Mouse (Mus musculus) hindbrain, embryonic 15.5 days (tissue): ENCODE results near the gene Atp13a3. TPM values are rescaled to one million over a fixed set of nuclear protein-coding genes. Genes with fewer than 3 reads are reported as not detected.

Experiments used
- ATAC-seq: fragments of 200-750 bp; cut with Nextera tagmentation; 2 replicates; pipeline ENCODE4 v1.8.0; 2017; ENCODE audit warnings: low read depth, moderate number of reproducible peaks, moderate TSS enrichment; ENCODE audit not compliant: low FRiP score
- H3K27ac ChIP-seq: fragments of 300-500 bp; sonication (generic); replicated peaks from 2 replicates; pipeline ENCODE4 v1.5.1; 2015; ENCODE audit warnings: mild to moderate bottlenecking, inconsistent platforms
- H3K27me3 ChIP-seq: fragments of 300-500 bp; sonication (generic); 2 replicates; pipeline ENCODE4 v1.6.1; 2015; ENCODE audit warnings: control low read depth, inconsistent platforms
- H3K36me3 ChIP-seq: fragments of 300-500 bp; sonication (generic); 2 replicates; pipeline ENCODE4 v1.6.1; 2015; ENCODE audit warnings: control low read depth, inconsistent platforms
- H3K4me1 ChIP-seq: fragments of 300-500 bp; sonication (generic); replicated peaks from 2 replicates; pipeline ENCODE4 v1.6.1; 2015; ENCODE audit warnings: control low read depth, inconsistent platforms
- H3K4me2 ChIP-seq: fragments of 300-500 bp; sonication (generic); 2 replicates; pipeline ENCODE4 v1.6.1; 2015; ENCODE audit warnings: moderate library complexity, mild to moderate bottlenecking, inconsistent platforms
- H3K4me3 ChIP-seq: fragments of 300-500 bp; sonication (generic); 2 replicates; pipeline ENCODE4 v1.5.1; 2015; ENCODE audit warnings: mild to moderate bottlenecking, inconsistent platforms
- H3K9ac ChIP-seq: fragments of 300-500 bp; sonication (generic); 2 replicates; pipeline ENCODE4 v1.6.1; 2015; ENCODE audit warnings: inconsistent platforms
- H3K9me3 ChIP-seq: fragments of 300-500 bp; sonication (generic); 2 replicates; pipeline ENCODE4 v1.6.1; 2016; ENCODE audit warnings: control low read depth, inconsistent platforms
- WGBS: fragments of 180-500 bp; shearing (Covaris S2); methylation state at CpG from one replicate; pipeline ENCODE4 v1.1.7; 2015; 5-methylcytosine and 5-hydroxymethylcytosine counted together
- polyA plus RNA-seq: library from polyadenylated mRNA; unstranded; fragments of >200 nt; fragmentation: Nextera tagmentation; extraction: Ambion mirVana; gene quantifications from 2 replicates; pipeline ENCODE4 v1.2.1, GENCODE M21; 2015

The Atp13a3 gene
- polyA plus RNA-seq, 1 experiment from 2014 or later, result 8.8 TPM

DNA sequence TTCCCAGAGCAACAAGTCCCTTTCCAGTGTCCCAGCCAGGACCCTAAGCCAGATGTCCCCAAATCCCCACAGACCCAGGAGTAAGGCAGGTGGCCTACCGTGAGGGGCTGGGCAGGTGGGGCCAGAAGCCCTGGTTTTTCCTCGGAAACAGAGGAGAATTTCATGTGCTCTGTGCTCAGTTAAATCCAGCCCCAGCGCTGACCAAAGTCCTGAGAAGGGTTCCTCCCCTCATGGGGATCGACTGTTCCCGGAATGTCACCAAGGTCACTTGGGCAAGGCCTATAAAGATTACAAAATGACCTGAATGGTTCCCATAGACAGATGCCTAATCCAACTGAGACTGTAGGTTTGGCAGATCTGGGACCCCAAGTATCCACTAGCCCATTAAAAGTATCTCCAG is 138.4 kb downstream of the Atp13a3 start, which contains the start of gene Cpn2:
Gene Cpn2, minus strand, starts transcription at position 141 of the 400 bp plus-strand sequence.
- ATAC-seq, result no peak

GRCm38 (mm10) chr16:30266561-30266960 is 139.2 kb downstream of the Atp13a3 start:
- H3K27ac ChIP-seq, result no peak overlapping the region
- no peak overlapping the region for H3K9ac ChIP-seq
- H3K27me3 ChIP-seq, result no peaks in the 10 kb centered on the region; the same call in 1 of the 2 replicates
- no peak overlapping the region for H3K4me3 ChIP-seq
- 0 out of 2 replicates have a peak, but pooled peaks cover 1% of the 10 kb centered on the region for H3K4me1 ChIP-seq
- no peaks in the 10 kb centered on the region for H3K9me3 ChIP-seq
- no peak for ATAC-seq
- H3K36me3 ChIP-seq, result no peaks in the 10 kb centered on the region
- 81% methylated on average over 5 of the region's 5 CpGs for WGBS
- H3K4me2 ChIP-seq, result no peak overlapping the region

More for the DNA sequence above, 138.4 kb downstream of the Atp13a3 start, which contains the start of gene Cpn2:
- no peaks in the 10 kb centered on the region; the same call in 1 of the 2 replicates for H3K27me3 ChIP-seq
- no peaks in the 10 kb centered on the region for H3K36me3 ChIP-seq
- WGBS, result 78% methylated on average over 5 of the region's 5 CpGs
- no peak within 1 kb of the TSS for H3K4me3 ChIP-seq
- no peak within 1 kb of the TSS for H3K27ac ChIP-seq
- H3K4me1 ChIP-seq, result peaks cover 9% of the 10 kb centered on the region; the same call in 1 of the 2 replicates
- H3K4me2 ChIP-seq, result no peak within 1 kb of the TSS
- no peaks in the 10 kb centered on the region for H3K9me3 ChIP-seq
- no peak within 1 kb of the TSS for H3K9ac ChIP-seq

DNA sequence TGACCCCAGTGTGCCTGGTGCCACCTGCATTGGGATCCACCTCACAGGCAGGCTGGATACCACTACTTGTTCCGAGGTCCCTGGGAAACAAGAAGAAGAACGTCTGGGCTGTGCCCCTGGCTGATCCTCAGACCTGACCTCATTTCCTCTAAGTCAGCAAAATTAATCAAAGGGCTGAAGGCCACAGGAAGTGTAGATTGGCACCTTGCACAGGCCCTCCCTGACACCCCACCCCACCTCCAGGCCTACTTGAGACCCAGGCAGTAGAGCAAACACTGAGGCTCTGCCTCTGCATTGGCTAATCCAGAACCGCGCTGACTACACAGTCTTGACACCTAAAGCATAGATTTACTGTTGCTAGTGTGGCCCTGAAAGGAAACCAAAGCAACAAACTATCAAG is 140.2 kb downstream of the Atp13a3 start:
- Histone ChIP-seq H3K9ac (no peak overlapping the region), H3K9me3 (no peaks in the 10 kb centered on the region), H3K4me1 (no peaks in the 10 kb centered on the region), H3K27ac (no peak overlapping the region), H3K36me3 (no peaks in the 10 kb centered on the region), H3K27me3 (no peaks in the 10 kb centered on the region; the same call in 1 of the 2 replicates), H3K4me3 (no peak overlapping the region), H3K4me2 (no peak overlapping the region)
- no peak for ATAC-seq
- WGBS, result 81% methylated on average over 4 of the region's 4 CpGs

DNA sequence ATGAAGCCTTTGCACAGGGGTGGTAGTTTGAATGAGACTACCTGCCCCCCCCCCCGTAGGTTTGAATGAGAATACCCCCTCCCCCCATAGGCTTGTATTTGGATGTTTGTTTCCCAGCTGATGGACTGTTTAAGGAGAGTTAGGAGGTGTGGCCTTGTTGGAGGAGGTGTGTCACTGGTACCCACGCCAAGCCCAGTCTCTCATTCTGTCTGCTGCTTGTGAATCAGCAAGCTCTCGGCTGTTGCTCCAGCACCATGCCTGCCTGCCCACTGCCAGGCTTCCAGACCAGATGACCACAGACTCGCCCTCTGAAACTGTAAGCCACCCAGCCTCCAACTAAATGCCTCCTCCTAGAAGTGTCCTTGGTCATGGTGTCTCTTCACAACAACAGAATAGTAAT is 142.6 kb downstream of the Atp13a3 start:
- no peaks in the 10 kb centered on the region; the same call in 1 of the 2 replicates for H3K27me3 ChIP-seq
- no peak overlapping the region for H3K4me2 ChIP-seq
- ATAC-seq, result no peak; the same call in 1 of the 2 replicates
- H3K9me3 ChIP-seq, result no peaks in the 10 kb centered on the region
- no peaks in the 10 kb centered on the region for H3K4me1 ChIP-seq
- H3K36me3 ChIP-seq, result no peaks in the 10 kb centered on the region
- H3K4me3 ChIP-seq, result no peak overlapping the region
- no peak overlapping the region for H3K9ac ChIP-seq
- 56% methylated on average over 4 of the region's 4 CpGs for WGBS
- no peak overlapping the region for H3K27ac ChIP-seq

DNA sequence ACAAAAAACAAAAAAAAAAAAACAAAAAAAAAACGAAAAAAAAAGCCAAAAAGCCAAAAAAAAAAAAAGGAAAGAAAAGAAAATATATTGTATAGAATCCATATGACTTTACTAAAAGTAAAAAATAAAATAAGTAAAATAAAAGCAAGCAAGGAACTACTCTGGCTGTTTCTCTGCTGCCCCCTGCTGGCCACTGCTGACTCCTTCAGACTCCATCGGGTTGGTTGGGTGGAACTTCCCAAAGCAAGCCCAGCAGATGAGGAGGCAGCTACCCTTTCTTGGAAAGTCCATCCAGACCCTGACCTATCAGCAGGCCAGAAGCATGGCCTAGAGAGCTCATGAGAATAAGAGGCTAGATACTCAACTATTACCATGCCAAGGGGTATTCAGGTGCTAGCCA is 143.1 kb downstream of the Atp13a3 start:
- H3K27me3 ChIP-seq, result no peaks in the 10 kb centered on the region; the same call in 1 of the 2 replicates
- no peak overlapping the region for H3K4me3 ChIP-seq
- no peak overlapping the region for H3K27ac ChIP-seq
- no peak overlapping the region for H3K4me2 ChIP-seq
- ATAC-seq, result no peak
- H3K9ac ChIP-seq, result no peak overlapping the region
- no peaks in the 10 kb centered on the region for H3K9me3 ChIP-seq
- no peaks in the 10 kb centered on the region for H3K4me1 ChIP-seq
- 2% methylated on average over 2 of the region's 2 CpGs for WGBS
- no peaks in the 10 kb centered on the region for H3K36me3 ChIP-seq

Other genes starting within 250 kb of the Atp13a3 start
- gene Cpn2, start 138.5 kb downstream of the Atp13a3 start, polyA plus RNA-seq, result not detected in 2 replicates
- gene Lrrc15, start 122.7 kb downstream of the Atp13a3 start, polyA plus RNA-seq, result 0.25 and 0.27 TPM in 2 replicates
- gene Gp5, start 95.2 kb downstream of the Atp13a3 start, polyA plus RNA-seq, result 0.61 and 1.0 TPM in 2 replicates
- gene Tmem44, start 144.9 kb upstream of the Atp13a3 start, polyA plus RNA-seq, result 67.9 and 72.6 TPM in 2 replicates
- gene Lsg1, start 181.6 kb upstream of the Atp13a3 start, polyA plus RNA-seq, result 45.5 and 45.7 TPM in 2 replicates
- gene Fam43a, start 193.7 kb upstream of the Atp13a3 start, polyA plus RNA-seq, result 19.6 and 21.6 TPM in 2 replicates